Mouse (Mus musculus): ENCODE data around the gene Ston2.
"Not testable (repeated sequence)": the region's sequence is repeated elsewhere in the genome, so short reads cannot be mapped to it uniquely, and the experiment has no call there.

Ston2 gene

GRCm38 (mm10) chr12:91749543-91750184 lies 38.5 kb downstream of the Ston2 start:
- DNase-seq (ENCODE audit: low spot score), result no peak

GRCm38 (mm10) chr12:91748241-91748865 lies 39.8 kb downstream of the Ston2 start:
- no peak for DNase-seq (ENCODE audit: low spot score)

GRCm38 (mm10) chr12:91746839-91747238 lies 41.3 kb downstream of the Ston2 start:
- DNase-seq (ENCODE audit: low spot score), result not testable (repeated sequence)

GRCm38 (mm10) chr12:91745758-91746290 lies 42.4 kb downstream of the Ston2 start:
- DNase-seq (ENCODE audit: low spot score), result peak; percentile 25

GRCm38 (mm10) chr12:91744091-91744490 lies 44.1 kb downstream of the Ston2 start:
- no peak for DNase-seq (ENCODE audit: low spot score)

- DNase-seq (ENCODE audit: low spot score), result no peak
Measured at GRCm38 (mm10) chr12:91742916-91743315, 45.3 kb downstream of the Ston2 start.

- no peak for DNase-seq (ENCODE audit: low spot score)
Measured at GRCm38 (mm10) chr12:91738381-91738780, 49.8 kb downstream of the Ston2 start.

GRCm38 (mm10) chr12:91736221-91736980 lies 51.8 kb downstream of the Ston2 start:
- DNase-seq (ENCODE audit: low spot score), result no peak

- no peak for DNase-seq (ENCODE audit: low spot score)
Measured at GRCm38 (mm10) chr12:91734246-91735027, 53.8 kb downstream of the Ston2 start.

GRCm38 (mm10) chr12:91732729-91733448 lies 55.3 kb downstream of the Ston2 start:
- no peak for DNase-seq (ENCODE audit: low spot score)

- DNase-seq (ENCODE audit: low spot score), result no peak
Measured at GRCm38 (mm10) chr12:91726202-91726601, 62.0 kb downstream of the Ston2 start.

- DNase-seq (ENCODE audit: low spot score), result no peak
Measured at GRCm38 (mm10) chr12:91723912-91724311, 64.3 kb downstream of the Ston2 start.

GRCm38 (mm10) chr12:91719134-91719533 lies 69.1 kb downstream of the Ston2 start:
- no peak for DNase-seq (ENCODE audit: low spot score)

GRCm38 (mm10) chr12:91715686-91716085 lies 72.5 kb downstream of the Ston2 start:
- DNase-seq (ENCODE audit: low spot score), result no peak

GRCm38 (mm10) chr12:91713358-91713757 lies 74.8 kb downstream of the Ston2 start:
- no peak for DNase-seq (ENCODE audit: low spot score)

- no peak for DNase-seq (ENCODE audit: low spot score)
Measured at GRCm38 (mm10) chr12:91711655-91712054, 76.5 kb downstream of the Ston2 start.

- peak; percentile 55 for DNase-seq (ENCODE audit: low spot score)
Measured at GRCm38 (mm10) chr12:91710876-91711275, 77.3 kb downstream of the Ston2 start.

- DNase-seq (ENCODE audit: low spot score), result no peak
Measured at GRCm38 (mm10) chr12:91709634-91710033, 78.6 kb downstream of the Ston2 start.

GRCm38 (mm10) chr12:91709232-91709631 lies 79.0 kb downstream of the Ston2 start:
- DNase-seq (ENCODE audit: low spot score), result no peak

GRCm38 (mm10) chr12:91707807-91708206 lies 80.4 kb downstream of the Ston2 start:
- no peak for DNase-seq (ENCODE audit: low spot score)

- DNase-seq (ENCODE audit: low spot score), result no peak
Measured at GRCm38 (mm10) chr12:91703533-91703932, 84.7 kb downstream of the Ston2 start.
